Mouse (Mus musculus): Measurements from ENCODE around the gene Otulinl.

DNA sequence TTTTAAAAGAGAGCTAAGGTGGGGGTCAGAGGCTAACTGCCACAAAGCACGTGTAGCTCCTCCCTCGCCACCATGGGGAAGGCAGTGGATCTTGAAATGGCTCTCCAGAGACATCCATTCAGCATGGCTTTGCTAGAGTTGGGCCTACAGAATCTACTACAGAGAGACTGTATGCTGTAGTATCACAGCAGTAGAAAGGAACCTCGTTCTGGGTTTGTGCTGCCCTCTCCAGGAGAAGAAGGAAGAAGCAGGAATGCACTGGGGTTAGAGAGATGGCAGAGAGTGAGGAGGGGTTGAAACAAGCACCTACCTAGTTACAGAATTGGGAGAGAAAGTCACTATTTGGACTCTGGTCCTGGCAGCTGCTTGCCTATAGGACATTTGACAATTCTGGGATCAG is 34.0 kb upstream of the Otulinl start:
- TF ChIP-seq CTCF (IDR thresholded peaks at IDR 0.05; ENCODE audit: extremely low read depth, insufficient read length, insufficient replicate concordance, low read depth, low read length) = no peak
- TF ChIP-seq POLR2A (IDR thresholded peaks at IDR 0.05; ENCODE audit: low read depth, low read length) = no peak

Data from small intestine, adult 2 months (tissue).